Mouse (Mus musculus): ENCODE results near the gene Slc25a13. TPM values are rescaled to one million over a fixed set of nuclear protein-coding genes. Genes with fewer than 3 reads are reported as not detected.

Slc25a13 gene
- total and polyA plus RNA-seq, 3 experiments: 15.6 to 16.7 TPM; not detected in 1

DNA sequence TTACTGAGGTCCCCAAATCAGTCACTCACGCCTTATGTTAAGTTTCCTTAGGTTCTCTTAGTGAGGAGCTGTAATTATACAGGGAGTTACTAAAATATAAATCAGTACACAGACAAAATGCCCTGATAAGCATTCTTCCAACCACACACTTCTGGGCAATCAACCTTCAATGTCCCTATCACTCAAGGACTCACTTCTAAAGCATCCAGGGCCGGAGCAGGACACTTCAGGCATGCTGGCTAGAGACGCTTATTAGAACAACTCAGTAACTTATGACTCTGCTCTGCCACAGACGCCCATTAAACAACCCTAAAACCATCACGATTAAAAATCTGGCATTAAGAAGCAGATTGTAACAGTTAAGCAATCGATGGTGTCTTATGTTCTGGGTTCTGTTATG, 19.6 kb downstream of the Slc25a13 start:
- no peaks in the 10 kb centered on the region for H3K9me3 ChIP-seq (replicated peaks; ENCODE audit: insufficient read depth, low read length)
- TF ChIP-seq NELFE (IDR thresholded peaks at IDR 0.05; ENCODE audit: low read depth, low read length): no peak
- no peak for TF ChIP-seq ELF1 (IDR thresholded peaks at IDR 0.05; ENCODE audit: low read depth, low read length)
- TF ChIP-seq GATA1 (IDR thresholded peaks at IDR 0.05; ENCODE audit: low read depth, low read length): no peak
- no peak for TF ChIP-seq MAFK (IDR thresholded peaks at IDR 0.05; ENCODE audit: borderline replicate concordance, low read depth, low read length)
- TF ChIP-seq ETS1 (IDR thresholded peaks at IDR 0.05; ENCODE audit: low read depth, low read length): no peak
- no peak for TF ChIP-seq POLR2AphosphoS5 (IDR thresholded peaks at IDR 0.05; ENCODE audit: borderline replicate concordance, low read depth, low read length)
- no peak for TF ChIP-seq GABPA (IDR thresholded peaks at IDR 0.05; ENCODE audit: low read depth, low read length)
- H3K79me2 ChIP-seq (ENCODE audit: control insufficient read depth, insufficient read depth, low read length, poor library complexity): no peaks in the 10 kb centered on the region
- no peaks in the 10 kb centered on the region for H3K27me3 ChIP-seq (ENCODE audit: control insufficient read depth in 1 of 2, insufficient read depth in 2 of 2, low read length in 2 of 2)
- H3K4me1 ChIP-seq (ENCODE audit: control insufficient read depth in 1 of 2, insufficient read depth in 2 of 2, low read length in 2 of 2): no peaks in the 10 kb centered on the region
- H3K4me3 ChIP-seq (ENCODE audit: control insufficient read depth in 1 of 2, insufficient read depth in 1 of 2, low read depth in 2 of 2, low read length in 2 of 2): no peak overlapping the region
- no peak for DNase-seq (ENCODE audit: low read depth, low spot score)
- H3K36me3 ChIP-seq (ENCODE audit: control insufficient read depth in 1 of 2, insufficient read depth in 2 of 2, low read length in 2 of 2): no peaks in the 10 kb centered on the region; a peak in 1 of 4 replicates
- no peak overlapping the region for H3K9ac ChIP-seq (ENCODE audit: control insufficient read depth, low read depth, low read length, poor library complexity, severe bottlenecking)
- no peak overlapping the region for H3K27ac ChIP-seq (ENCODE audit: control insufficient read depth, low read depth, low read length)

DNA sequence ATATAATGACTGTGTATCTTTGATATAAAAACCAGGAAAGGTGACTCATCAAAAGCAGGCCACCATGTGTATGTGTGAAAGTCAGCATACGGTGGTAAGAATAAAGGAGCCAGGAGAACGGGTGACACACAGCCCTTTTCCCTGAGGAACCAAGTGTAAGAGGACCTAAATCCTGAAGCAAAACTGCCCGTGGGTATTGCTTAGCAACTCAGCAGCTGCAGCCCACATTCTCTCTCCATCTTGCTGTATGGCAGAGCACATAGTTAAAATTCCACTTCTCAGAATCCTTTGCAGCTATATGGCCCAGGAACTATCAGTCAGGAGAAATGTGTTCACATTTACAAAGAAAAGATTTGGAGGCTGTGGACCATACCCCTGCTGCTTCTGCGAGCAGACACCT, 20.4 kb downstream of the Slc25a13 start:
- H3K27me3 ChIP-seq (ENCODE audit: control insufficient read depth in 1 of 2, insufficient read depth in 2 of 2, low read length in 2 of 2): no peaks in the 10 kb centered on the region
- TF ChIP-seq ZMIZ1 (IDR thresholded peaks at IDR 0.05; ENCODE audit: low read depth, low read length) (no peak), MEF2A (IDR thresholded peaks at IDR 0.05; ENCODE audit: extremely low read depth, insufficient replicate concordance, low read depth, low read length, poor library complexity, severe bottlenecking) (no peak), CHD1 (IDR thresholded peaks at IDR 0.05; ENCODE audit: low read depth, low read length) (no peak), POLR2AphosphoS2 (IDR thresholded peaks at IDR 0.05; ENCODE audit: low read length) (no peak), CTCF (IDR thresholded peaks at IDR 0.05 in 2 of 3, conservative IDR thresholded peaks at IDR 0.05 in 1 of 3; ENCODE audit: control insufficient read depth in 1 of 3, insufficient read depth in 1 of 3, low read depth in 2 of 3, low read length in 3 of 3, poor library complexity in 1 of 3, severe bottlenecking in 1 of 3) (no peak), TBP (IDR thresholded peaks at IDR 0.05; ENCODE audit: low read depth, low read length) (no peak), HCFC1 (IDR thresholded peaks at IDR 0.05; ENCODE audit: low read depth, low read length) (no peak), ELF1 (IDR thresholded peaks at IDR 0.05; ENCODE audit: low read depth, low read length) (no peak), TCF12 (IDR thresholded peaks at IDR 0.05; ENCODE audit: low read depth, low read length) (no peak), NELFE (IDR thresholded peaks at IDR 0.05; ENCODE audit: low read depth, low read length) (no peak), RAD21 (IDR thresholded peaks at IDR 0.05; ENCODE audit: low read depth, low read length) (no peak), MXI1 (IDR thresholded peaks at IDR 0.05; ENCODE audit: low read depth, low read length) (no peak), KAT2A (conservative IDR thresholded peaks at IDR 0.05; ENCODE audit: low read depth, low read length) (no peak), MYB (IDR thresholded peaks at IDR 0.05; ENCODE audit: low read depth, low read length) (no peak), GABPA (IDR thresholded peaks at IDR 0.05; ENCODE audit: low read depth, low read length) (no peak), BHLHE40 (IDR thresholded peaks at IDR 0.05; ENCODE audit: borderline replicate concordance, low read depth, low read length) (no peak), ZNF384 (IDR thresholded peaks at IDR 0.05; ENCODE audit: low read depth, low read length) (no peak), MAZ (IDR thresholded peaks at IDR 0.05; ENCODE audit: low read depth, low read length) (no peak), JUND (IDR thresholded peaks at IDR 0.05; ENCODE audit: low read depth, low read length) (no peak)
- no peaks in the 10 kb centered on the region; a peak in 1 of 4 replicates for H3K36me3 ChIP-seq (ENCODE audit: control insufficient read depth in 1 of 2, insufficient read depth in 2 of 2, low read length in 2 of 2)
- no peak overlapping the region for H3K4me3 ChIP-seq (ENCODE audit: control insufficient read depth in 1 of 2, insufficient read depth in 1 of 2, low read depth in 2 of 2, low read length in 2 of 2)
- no peaks in the 10 kb centered on the region for H3K9me3 ChIP-seq (replicated peaks; ENCODE audit: insufficient read depth, low read length)
- no peak for DNase-seq (ENCODE audit: low read depth, low spot score)
- H3K27ac ChIP-seq (ENCODE audit: control insufficient read depth, low read depth, low read length): no peak overlapping the region
- H3K4me1 ChIP-seq (ENCODE audit: control insufficient read depth in 1 of 2, insufficient read depth in 2 of 2, low read length in 2 of 2): no peaks in the 10 kb centered on the region
- H3K9ac ChIP-seq (ENCODE audit: control insufficient read depth, low read depth, low read length, poor library complexity, severe bottlenecking): no peak overlapping the region
- no peaks in the 10 kb centered on the region for H3K79me2 ChIP-seq (ENCODE audit: control insufficient read depth, insufficient read depth, low read length, poor library complexity)
